Mouse (Mus musculus): Measurements from ENCODE around the gene Slc25a34. TPM values are rescaled to one million over a fixed set of nuclear protein-coding genes. Genes with fewer than 3 reads are reported as not detected.

The Slc25a34 gene
- total and polyA plus RNA-seq, 3 experiments: 0.16 TPM; not detected in 2

DNA sequence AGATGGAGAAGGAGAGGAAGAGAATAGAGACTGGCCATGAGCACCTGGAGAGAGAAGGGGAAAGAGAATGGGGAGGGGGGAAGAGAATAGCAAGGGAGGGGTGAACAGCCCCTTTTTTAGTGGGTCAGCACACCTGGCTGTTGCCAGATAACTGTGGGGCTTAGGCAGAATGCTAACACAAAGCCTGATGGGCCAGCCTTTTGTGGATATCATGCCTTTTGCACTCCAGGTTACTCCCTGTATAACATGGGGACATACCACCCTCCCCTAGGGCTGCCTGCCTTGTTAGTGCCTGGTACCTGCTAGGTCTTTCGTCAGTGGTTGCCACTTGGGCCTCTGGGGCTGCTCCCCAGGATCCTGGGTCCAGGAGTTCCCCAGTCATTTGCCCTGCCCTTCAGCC is 52.8 kb downstream of the Slc25a34 start:
- ATAC-seq (ENCODE audit: extremely low read depth, insufficient number of reproducible peaks, low FRiP score, poor library complexity, severe bottlenecking) (no peak), DNase-seq (ENCODE audit: low spot score) (no peak)
- H3K27me3 ChIP-seq (ENCODE audit: insufficient read depth, low read length): peaks cover 27% of the 10 kb centered on the region
- no peaks in the 10 kb centered on the region for H3K4me1 ChIP-seq (ENCODE audit: insufficient read depth, low read depth, low read length)
- H3K9me3 ChIP-seq (replicated peaks): no peaks in the 10 kb centered on the region
- no peaks in the 10 kb centered on the region for H3K36me3 ChIP-seq (replicated peaks)
- H3K4me3 ChIP-seq (ENCODE audit: low read depth, low read length): no peak overlapping the region
- TF ChIP-seq GATA1 (IDR thresholded peaks at IDR 0.05; ENCODE audit: borderline replicate concordance, low read length) (no peak), TAL1 (conservative IDR thresholded peaks at IDR 0.05; ENCODE audit: low read depth, low read length) (no peak), CTCF (IDR thresholded peaks at IDR 0.05; ENCODE audit: low read depth, low read length) (no peak), GATA2 (IDR thresholded peaks at IDR 0.05; ENCODE audit: borderline replicate concordance, low read depth, low read length) (no peak), POLR2AphosphoS5 (IDR thresholded peaks at IDR 0.05; ENCODE audit: insufficient replicate concordance, low read depth, low read length) (no peak)

DNA sequence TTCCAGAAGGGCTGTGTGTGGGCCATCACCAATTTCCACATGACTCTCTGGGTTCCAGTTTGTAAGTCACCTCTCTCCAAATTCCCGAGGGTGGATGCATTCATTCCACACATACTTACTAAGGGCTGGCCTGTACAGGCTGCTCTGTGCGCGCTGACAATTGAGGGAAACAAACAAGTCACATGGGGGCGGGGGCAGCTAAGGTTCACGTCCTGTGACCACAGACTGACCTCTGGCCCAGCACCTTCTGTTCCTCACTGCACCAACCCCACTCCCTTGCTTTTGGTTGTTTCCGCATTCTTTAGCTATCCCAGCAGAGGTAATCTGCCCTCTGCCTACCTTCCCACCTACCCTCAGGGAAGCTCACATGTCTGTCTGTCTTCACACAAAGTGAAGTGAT is 53.6 kb downstream of the Slc25a34 start:
- no peak for TF ChIP-seq POLR2AphosphoS5 (IDR thresholded peaks at IDR 0.05; ENCODE audit: insufficient replicate concordance, low read depth, low read length)
- no peak for TF ChIP-seq GATA1 (IDR thresholded peaks at IDR 0.05; ENCODE audit: borderline replicate concordance, low read length)
- TF ChIP-seq CTCF (IDR thresholded peaks at IDR 0.05; ENCODE audit: low read depth, low read length): no peak
- TF ChIP-seq GATA2 (IDR thresholded peaks at IDR 0.05; ENCODE audit: borderline replicate concordance, low read depth, low read length): no peak
- TF ChIP-seq TAL1 (conservative IDR thresholded peaks at IDR 0.05; ENCODE audit: low read depth, low read length): no peak
- peaks cover 28% of the 10 kb centered on the region for H3K27me3 ChIP-seq (ENCODE audit: insufficient read depth, low read length)
- no peak overlapping the region for H3K4me3 ChIP-seq (ENCODE audit: low read depth, low read length)
- no peaks in the 10 kb centered on the region for H3K36me3 ChIP-seq (replicated peaks)
- H3K9me3 ChIP-seq (replicated peaks): no peaks in the 10 kb centered on the region
- DNase-seq (ENCODE audit: low spot score) (no peak), ATAC-seq (ENCODE audit: extremely low read depth, insufficient number of reproducible peaks, low FRiP score, poor library complexity, severe bottlenecking) (no peak)
- H3K4me1 ChIP-seq (ENCODE audit: insufficient read depth, low read depth, low read length): no peaks in the 10 kb centered on the region

DNA sequence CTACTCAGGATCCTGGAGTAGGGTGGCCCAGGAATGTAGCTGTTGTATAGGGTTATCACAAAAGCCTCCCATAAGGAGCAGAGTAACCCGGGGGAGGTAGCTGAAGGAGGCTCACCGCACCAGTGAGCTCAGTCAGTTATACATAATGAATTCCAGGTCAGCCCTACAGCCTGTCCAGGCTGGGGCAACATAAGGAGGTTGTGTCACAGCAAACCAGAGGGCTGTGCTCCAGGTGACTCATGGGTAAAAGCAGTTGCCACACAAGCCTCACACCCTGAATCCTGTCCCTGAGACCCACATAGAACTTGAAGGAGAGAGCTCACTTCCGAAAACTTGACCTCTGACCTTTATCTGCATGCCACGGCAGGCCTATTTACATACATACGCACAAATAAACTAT is 54.7 kb downstream of the Slc25a34 start:
- ATAC-seq (ENCODE audit: extremely low read depth, insufficient number of reproducible peaks, low FRiP score, poor library complexity, severe bottlenecking) (no peak), DNase-seq (ENCODE audit: low spot score) (no peak)
- H3K36me3 ChIP-seq (replicated peaks): no peaks in the 10 kb centered on the region
- H3K9me3 ChIP-seq (replicated peaks): no peaks in the 10 kb centered on the region
- H3K4me1 ChIP-seq (ENCODE audit: insufficient read depth, low read depth, low read length): no peaks in the 10 kb centered on the region
- H3K4me3 ChIP-seq (ENCODE audit: low read depth, low read length): no peak overlapping the region
- peaks cover 28% of the 10 kb centered on the region for H3K27me3 ChIP-seq (ENCODE audit: insufficient read depth, low read length)
- no peak for TF ChIP-seq TAL1 (conservative IDR thresholded peaks at IDR 0.05; ENCODE audit: low read depth, low read length)
- TF ChIP-seq GATA2 (IDR thresholded peaks at IDR 0.05; ENCODE audit: borderline replicate concordance, low read depth, low read length): no peak
- TF ChIP-seq POLR2AphosphoS5 (IDR thresholded peaks at IDR 0.05; ENCODE audit: insufficient replicate concordance, low read depth, low read length): no peak
- no peak for TF ChIP-seq CTCF (IDR thresholded peaks at IDR 0.05; ENCODE audit: low read depth, low read length)
- no peak for TF ChIP-seq GATA1 (IDR thresholded peaks at IDR 0.05; ENCODE audit: borderline replicate concordance, low read length)

Other genes starting within 250 kb of the Slc25a34 start
- gene Clcnka, start 225.1 kb downstream of the Slc25a34 start, total RNA-seq (2014; fragmentation: Nextera tagmentation): not detected in 2 replicates
- gene Clcnka, start 225.1 kb downstream of the Slc25a34 start, total RNA-seq (2017): not detected in 2 replicates
- not detected in 2 replicates for gene Clcnka, start 225.1 kb downstream of the Slc25a34 start, polyA plus RNA-seq (2012)
- not detected in 2 replicates for gene Clcnkb, start 207.8 kb downstream of the Slc25a34 start, total RNA-seq (2014; fragmentation: Nextera tagmentation)
- gene Clcnkb, start 207.8 kb downstream of the Slc25a34 start, total RNA-seq (2017): 0.05 TPM in 1 of 2 replicates, not detected in the other
- gene Clcnkb, start 207.8 kb downstream of the Slc25a34 start, polyA plus RNA-seq (2012): not detected in 2 replicates
- not detected in 2 replicates for gene Hspb7, start 203.0 kb downstream of the Slc25a34 start, total RNA-seq (2014; fragmentation: Nextera tagmentation)
- not detected in 2 replicates for gene Hspb7, start 203.0 kb downstream of the Slc25a34 start, total RNA-seq (2017)
- gene Hspb7, start 203.0 kb downstream of the Slc25a34 start, polyA plus RNA-seq (2012): not detected in 2 replicates
- not detected in 2 replicates for gene Srarp, start 187.7 kb downstream of the Slc25a34 start, total RNA-seq (2014; fragmentation: Nextera tagmentation)
- not detected in 2 replicates for gene Srarp, start 187.7 kb downstream of the Slc25a34 start, total RNA-seq (2017)
- not detected in 2 replicates for gene Srarp, start 187.7 kb downstream of the Slc25a34 start, polyA plus RNA-seq (2012)
- 10.9 and 11.8 TPM in 2 replicates for gene Zbtb17, start 179.2 kb downstream of the Slc25a34 start, total RNA-seq (2014; fragmentation: Nextera tagmentation)
- gene Zbtb17, start 179.2 kb downstream of the Slc25a34 start, total RNA-seq (2017): 15.9 and 22.8 TPM in 2 replicates
- 51.4 and 61.1 TPM in 2 replicates for gene Zbtb17, start 179.2 kb downstream of the Slc25a34 start, polyA plus RNA-seq (2012)
- 100 and 118 TPM in 2 replicates for gene Spen, start 85.2 kb downstream of the Slc25a34 start, total RNA-seq (2014; fragmentation: Nextera tagmentation)
- gene Spen, start 85.2 kb downstream of the Slc25a34 start, total RNA-seq (2017): 19.2 and 21.4 TPM in 2 replicates
- 149 and 188 TPM in 2 replicates for gene Spen, start 85.2 kb downstream of the Slc25a34 start, polyA plus RNA-seq (2012)
- not detected in 2 replicates for gene Fblim1, start 17.7 kb downstream of the Slc25a34 start, total RNA-seq (2014; fragmentation: Nextera tagmentation)
- gene Fblim1, start 17.7 kb downstream of the Slc25a34 start, total RNA-seq (2017): 0.11 TPM in 1 of 2 replicates, not detected in the other
- gene Fblim1, start 17.7 kb downstream of the Slc25a34 start, polyA plus RNA-seq (2012): not detected in 2 replicates
- not detected in 2 replicates for gene Tmem82, start 5.2 kb downstream of the Slc25a34 start, total RNA-seq (2014; fragmentation: Nextera tagmentation)
- 0.11 TPM in 1 of 2 replicates, not detected in the other for gene Tmem82, start 5.2 kb downstream of the Slc25a34 start, total RNA-seq (2017)
- gene Tmem82, start 5.2 kb downstream of the Slc25a34 start, polyA plus RNA-seq (2012): not detected in 2 replicates
- 20.2 and 29.0 TPM in 2 replicates for gene Plekhm2, start 41.1 kb upstream of the Slc25a34 start, total RNA-seq (2014; fragmentation: Nextera tagmentation)
- gene Plekhm2, start 41.1 kb upstream of the Slc25a34 start, total RNA-seq (2017): 7.5 and 8.3 TPM in 2 replicates
- 20.0 and 21.5 TPM in 2 replicates for gene Plekhm2, start 41.1 kb upstream of the Slc25a34 start, polyA plus RNA-seq (2012)
- gene Rsc1a1, start 61.8 kb upstream of the Slc25a34 start, total RNA-seq (2014; fragmentation: Nextera tagmentation): 15.0 and 22.3 TPM in 2 replicates
- 7.3 and 9.9 TPM in 2 replicates for gene Rsc1a1, start 61.8 kb upstream of the Slc25a34 start, total RNA-seq (2017)
- 2.4 TPM in 1 of 2 replicates, not detected in the other for gene Rsc1a1, start 61.8 kb upstream of the Slc25a34 start, polyA plus RNA-seq (2012)
- gene Ddi2, start 99.6 kb upstream of the Slc25a34 start, total RNA-seq (2014; fragmentation: Nextera tagmentation): 40.8 and 45.4 TPM in 2 replicates
- 25.6 and 27.9 TPM in 2 replicates for gene Ddi2, start 99.6 kb upstream of the Slc25a34 start, total RNA-seq (2017)
- gene Ddi2, start 99.6 kb upstream of the Slc25a34 start, polyA plus RNA-seq (2012): 13.2 and 17.8 TPM in 2 replicates
- gene Agmat, start 122.9 kb upstream of the Slc25a34 start, total RNA-seq (2014; fragmentation: Nextera tagmentation): not detected in 2 replicates
- 0.05 TPM in 1 of 2 replicates, not detected in the other for gene Agmat, start 122.9 kb upstream of the Slc25a34 start, total RNA-seq (2017)
- gene Agmat, start 122.9 kb upstream of the Slc25a34 start, polyA plus RNA-seq (2012): 0.04 TPM in 1 of 2 replicates, not detected in the other
- gene Dnajc16, start 167.1 kb upstream of the Slc25a34 start, total RNA-seq (2014; fragmentation: Nextera tagmentation): 9.9 and 12.1 TPM in 2 replicates
- gene Dnajc16, start 167.1 kb upstream of the Slc25a34 start, total RNA-seq (2017): 10.6 and 11.9 TPM in 2 replicates
- 2.7 and 2.9 TPM in 2 replicates for gene Dnajc16, start 167.1 kb upstream of the Slc25a34 start, polyA plus RNA-seq (2012)
- 16.3 and 18.7 TPM in 2 replicates for gene Casp9, start 169.8 kb upstream of the Slc25a34 start, total RNA-seq (2014; fragmentation: Nextera tagmentation)
- gene Casp9, start 169.8 kb upstream of the Slc25a34 start, total RNA-seq (2017): 25.7 and 30.1 TPM in 2 replicates
- 21.7 and 26.1 TPM in 2 replicates for gene Casp9, start 169.8 kb upstream of the Slc25a34 start, polyA plus RNA-seq (2012)
- not detected in 2 replicates for gene Cela2a, start 202.3 kb upstream of the Slc25a34 start, total RNA-seq (2014; fragmentation: Nextera tagmentation)
- gene Cela2a, start 202.3 kb upstream of the Slc25a34 start, total RNA-seq (2017): not detected in 2 replicates
- gene Cela2a, start 202.3 kb upstream of the Slc25a34 start, polyA plus RNA-seq (2012): not detected in 2 replicates
- not detected in 2 replicates for gene Ctrc, start 222.5 kb upstream of the Slc25a34 start, total RNA-seq (2014; fragmentation: Nextera tagmentation)
- gene Ctrc, start 222.5 kb upstream of the Slc25a34 start, total RNA-seq (2017): not detected in 2 replicates
- not detected in 2 replicates for gene Ctrc, start 222.5 kb upstream of the Slc25a34 start, polyA plus RNA-seq (2012)